Mouse (Mus musculus) liver, postnatal 0 days (tissue): ENCODE measurements around the gene Pld6.

Experiments
- CTCF ChIP-seq: sonication (generic); IDR thresholded peaks from 2 replicates; pipeline ENCODE4 v1.5.1; 2016; ENCODE audit warnings: antibody characterized with exemption, low read depth
- EP300 ChIP-seq: IDR thresholded peaks from 2 replicates; pipeline ENCODE4 v1.6.1; 2016; ENCODE audit warnings: antibody characterized with exemption, low read depth, mild to moderate bottlenecking

DNA sequence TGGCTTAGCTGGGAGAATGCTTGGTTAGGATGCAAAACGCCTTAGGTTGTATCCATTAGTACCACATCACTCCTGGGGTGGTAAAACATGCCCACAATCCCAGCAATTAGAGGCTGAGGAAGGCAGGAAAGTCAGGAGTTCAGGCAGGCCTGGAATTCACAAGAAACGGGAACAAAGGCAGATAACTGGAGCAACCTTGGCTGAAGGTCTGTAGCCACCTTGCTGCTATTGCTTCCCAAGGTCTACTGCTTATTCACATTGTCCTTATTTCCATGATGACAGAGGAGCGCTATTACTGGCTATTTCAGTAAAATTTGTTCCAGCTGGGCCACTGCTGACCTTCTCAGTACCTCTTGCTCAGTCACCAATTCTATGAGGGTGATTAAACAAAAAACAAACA is 25.8 kb upstream of the Pld6 start:
- TF ChIP-seq CTCF: no peak
- no peak for TF ChIP-seq EP300
